Mouse (Mus musculus) ovary, adult 18-20 months (tissue): ENCODE measurements around the gene Zfp82.
"Not testable (repeated sequence)": the region's sequence is repeated elsewhere in the genome, so short reads cannot be mapped to it uniquely, and the experiment has no call there.

Source experiments
- DNase-seq: peaks from one replicate; pipeline ENCODE4 v3.0.0; 2022; ENCODE audit warnings: low spot score, mixed read lengths

Gene Zfp82

DNA sequence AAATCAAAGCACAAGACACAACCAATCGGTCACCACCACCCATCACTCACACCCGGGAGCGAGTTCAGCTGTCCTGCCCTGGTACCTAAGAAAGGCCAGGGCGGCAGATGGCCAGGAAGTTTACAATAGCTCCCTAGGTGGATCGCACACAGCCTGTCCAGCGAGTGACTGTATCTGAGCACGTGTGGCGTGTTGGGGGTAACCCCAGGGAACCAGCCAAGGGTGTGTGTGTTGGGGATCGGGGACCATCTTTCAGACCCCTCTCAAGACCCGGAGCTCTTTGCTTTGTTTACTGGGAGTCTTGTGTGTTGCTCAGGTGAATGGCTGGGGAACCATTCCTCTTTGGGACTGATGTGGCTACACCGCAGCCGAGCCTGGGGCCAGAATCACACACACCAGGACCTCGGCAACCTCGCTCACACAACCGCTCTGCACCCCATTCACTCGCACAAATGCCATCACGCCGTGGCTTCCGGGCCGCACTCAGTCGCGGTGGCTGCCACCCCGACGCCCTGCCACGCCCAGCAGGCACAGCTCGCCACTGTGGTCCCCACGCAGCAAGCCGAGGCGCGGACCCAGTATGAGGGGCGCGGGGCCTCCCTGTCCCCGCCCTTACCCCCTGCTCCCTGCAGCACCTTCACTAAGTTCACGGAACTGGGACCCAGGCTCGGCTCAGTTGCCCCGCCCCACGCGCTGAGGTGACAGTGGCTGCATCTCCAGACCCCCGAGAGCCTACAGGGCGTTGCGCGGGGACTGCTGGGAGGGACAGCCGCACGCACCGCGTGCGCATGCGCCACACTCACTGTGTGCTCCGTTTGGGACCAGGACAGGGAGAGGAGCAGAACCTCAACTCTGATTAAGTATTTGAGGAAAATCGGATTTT is at the start of gene Zfp82:
Gene Zfp82, minus strand, starts transcription at position 755 of the 883 bp plus-strand sequence.
- DNase-seq: peak; percentile 72

- no peak for DNase-seq
Measured at GRCm38 (mm10) chr7:30122188-30122530, 49.5 kb upstream of the Zfp82 start.

- peak; percentile 81 for DNase-seq
Measured at GRCm38 (mm10) chr7:30121308-30122187, 48.8 kb upstream of the Zfp82 start, which contains the start of gene Zfp382. Gene Zfp382, plus strand, starts transcription at chr7:30121942.

GRCm38 (mm10) chr7:30117935-30118334 is 45.2 kb upstream of the Zfp82 start:
- DNase-seq: not testable (repeated sequence)

- DNase-seq: no peak
Measured at GRCm38 (mm10) chr7:30116076-30116475, 43.4 kb upstream of the Zfp82 start.

DNA sequence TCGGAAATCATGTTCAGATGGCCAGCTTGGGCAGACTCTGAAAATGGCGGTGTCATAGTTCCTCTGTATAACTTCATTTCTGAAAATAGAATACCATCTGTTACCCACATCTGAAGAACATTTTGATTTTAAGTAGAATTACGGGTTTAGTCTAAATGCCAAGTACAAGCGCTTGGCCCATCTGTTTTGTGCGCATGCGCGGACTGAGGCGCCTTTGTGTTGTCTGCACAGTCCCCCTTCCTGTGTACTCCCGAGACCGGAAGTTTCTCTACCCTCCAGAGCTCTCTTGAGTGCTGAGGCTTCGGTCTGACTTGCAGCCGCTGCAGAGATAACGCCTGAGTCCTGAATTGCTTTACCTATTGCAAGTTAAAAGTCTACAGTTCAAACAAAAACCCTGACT is 26.6 kb upstream of the Zfp82 start:
- no peak for DNase-seq

DNA sequence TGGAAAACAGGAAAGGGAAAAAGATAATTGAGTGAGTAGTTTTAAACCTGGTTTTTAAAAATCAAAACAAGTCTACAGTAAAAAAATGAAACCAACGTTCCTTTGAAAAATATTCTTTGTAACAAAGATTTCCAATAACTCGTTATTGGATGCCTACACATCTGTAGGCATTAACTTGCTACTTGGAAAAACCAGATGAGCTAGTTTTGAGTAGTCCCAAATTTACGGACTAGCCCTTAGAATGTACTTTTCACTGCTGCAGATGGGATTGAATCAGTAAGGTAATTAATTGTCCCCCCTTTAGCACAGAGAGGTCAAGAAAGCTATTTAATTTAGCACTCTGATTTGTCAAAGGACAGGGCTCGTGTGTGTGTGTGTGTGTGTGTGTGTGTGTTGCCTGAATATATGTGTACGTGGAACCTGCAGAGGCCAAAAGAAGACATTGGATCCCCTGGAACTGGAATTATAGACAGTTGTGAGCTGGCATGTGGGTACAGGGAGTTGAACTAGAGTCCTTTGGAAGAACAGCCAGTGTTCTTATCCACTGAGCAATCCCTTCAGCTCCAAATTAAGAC is 22.9 kb upstream of the Zfp82 start:
- no peak for DNase-seq

GRCm38 (mm10) chr7:30094646-30095429 is 22.1 kb upstream of the Zfp82 start, which contains the start of gene Zfp260:
Gene Zfp260, plus strand, starts transcription at chr7:30094777.
- peak; percentile 83 for DNase-seq

- no peak for DNase-seq
Measured at GRCm38 (mm10) chr7:30093918-30094415, 21.3 kb upstream of the Zfp82 start.

DNA sequence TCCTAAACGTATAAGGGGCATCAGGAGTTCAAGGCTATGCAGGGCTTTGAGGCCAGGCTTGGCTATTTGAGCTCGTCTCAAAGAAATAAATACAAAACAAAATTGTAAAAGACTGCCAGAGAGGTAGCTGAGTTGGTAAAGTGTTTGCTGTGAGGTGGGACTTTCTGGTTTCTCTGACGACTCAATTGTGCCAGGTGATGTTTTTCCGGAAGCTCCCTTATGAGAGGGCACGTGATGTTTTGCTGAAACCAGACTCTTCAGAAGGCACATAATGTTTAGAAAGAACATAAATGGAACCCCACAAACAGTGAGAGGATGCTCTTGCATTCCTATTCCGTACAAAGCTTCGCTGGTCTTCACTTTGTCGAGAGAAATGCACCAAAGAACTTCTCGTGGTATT is 20.0 kb upstream of the Zfp82 start:
- DNase-seq: no peak

DNA sequence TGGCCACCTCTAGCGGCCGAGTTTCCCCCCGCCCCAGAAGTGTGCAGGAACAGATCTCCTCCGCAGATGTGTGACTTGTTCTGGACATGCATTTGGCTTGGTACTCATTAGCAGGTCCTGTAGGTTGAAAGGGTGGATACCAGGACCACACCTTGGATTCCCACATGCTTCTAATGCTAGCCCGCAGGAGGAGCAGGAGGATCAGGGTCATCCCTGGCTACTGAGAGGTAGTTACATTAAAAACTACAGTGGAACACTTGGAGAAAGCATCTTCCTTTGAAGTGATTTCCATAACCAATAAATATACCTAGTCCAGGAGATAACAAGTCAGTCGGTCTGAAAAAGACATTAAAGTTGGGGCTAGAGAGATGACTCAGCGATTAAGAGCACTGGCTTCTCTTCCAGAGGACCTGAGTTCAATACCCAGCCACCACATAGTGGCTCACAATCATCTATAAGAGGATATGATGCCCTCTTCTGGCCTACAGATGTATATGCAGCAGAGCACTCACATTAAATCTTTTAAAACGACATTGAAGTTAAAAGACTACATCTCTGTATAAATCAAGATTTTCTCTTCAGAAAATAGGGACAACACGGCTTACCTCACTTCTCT is 18.4 kb upstream of the Zfp82 start:
- DNase-seq: no peak

- DNase-seq: peak; percentile 96
Measured at GRCm38 (mm10) chr7:30090092-30090969, 17.6 kb upstream of the Zfp82 start, which contains the start of the genes Gm26920 and Zfp566. Gene Gm26920, minus strand, starts transcription at chr7:30090410. Gene Zfp566, minus strand, starts transcription at chr7:30090527.

DNA sequence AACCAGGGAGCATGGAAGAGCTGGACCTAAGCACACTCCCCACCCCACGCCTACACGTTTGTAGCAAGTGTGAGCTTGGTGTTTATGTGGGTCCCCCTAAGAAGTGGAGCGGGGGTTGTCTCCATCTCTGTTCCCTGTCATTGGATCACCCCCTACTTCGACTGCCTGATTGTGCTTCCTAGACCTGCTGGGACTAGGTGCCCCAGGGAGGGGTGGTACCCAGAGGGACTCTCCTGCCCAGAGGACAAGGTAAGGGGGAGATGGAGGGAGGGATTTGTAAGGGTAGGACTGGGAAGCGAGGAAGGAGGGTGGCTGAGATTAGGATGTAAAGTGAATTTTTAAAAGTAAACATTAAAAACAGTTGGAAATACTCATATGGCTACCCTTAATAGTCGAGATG is 16.7 kb upstream of the Zfp82 start:
- DNase-seq: no peak

DNA sequence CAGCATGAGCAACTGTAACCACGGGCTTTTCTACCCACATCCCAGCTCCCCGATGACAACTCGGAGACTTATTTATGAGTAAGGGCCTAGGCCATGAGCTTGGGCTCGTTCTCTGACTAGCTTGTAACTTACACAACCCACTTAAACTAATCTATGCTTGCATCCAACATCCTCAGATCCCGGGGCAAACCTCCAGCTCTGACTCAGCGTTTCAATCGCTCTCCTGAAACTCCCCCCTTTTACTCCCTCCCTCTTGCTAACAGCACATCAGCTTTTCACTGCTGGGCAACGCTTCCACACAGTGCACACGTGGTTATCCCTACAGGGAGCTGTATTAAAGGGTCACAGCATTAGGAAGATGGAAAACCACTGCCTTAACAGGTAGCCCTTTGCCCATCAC is 13.8 kb upstream of the Zfp82 start:
- no peak for DNase-seq

- DNase-seq: no peak
Measured at GRCm38 (mm10) chr7:30064622-30065021, 8.1 kb downstream of the Zfp82 start.

GRCm38 (mm10) chr7:30062478-30062877 is 10.2 kb downstream of the Zfp82 start:
- no peak for DNase-seq

DNA sequence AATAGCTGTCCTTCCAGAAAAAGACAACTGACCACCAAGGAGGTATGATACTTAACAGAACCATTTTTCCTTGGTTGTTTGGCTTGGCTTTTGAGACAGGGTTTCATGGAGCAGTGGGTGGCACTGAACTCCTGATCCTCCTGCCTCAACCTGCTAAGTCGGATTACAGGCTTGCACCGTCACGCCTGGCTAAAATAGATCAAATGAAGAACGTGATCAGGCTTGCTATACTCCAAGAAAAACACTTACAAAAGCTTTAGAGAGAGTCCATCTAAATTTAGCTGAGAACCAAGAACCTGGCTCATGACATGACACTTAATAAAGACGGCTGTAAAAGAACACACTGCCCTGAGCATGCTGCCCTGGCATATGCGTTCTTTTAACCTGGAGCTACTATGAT is 12.4 kb downstream of the Zfp82 start:
- DNase-seq: no peak

GRCm38 (mm10) chr7:30053591-30053990 is 19.1 kb downstream of the Zfp82 start:
- no peak for DNase-seq

- peak; percentile 76 for DNase-seq
Measured at GRCm38 (mm10) chr7:30050882-30051548, 21.7 kb downstream of the Zfp82 start, which contains the start of gene Zfp14. Gene Zfp14, minus strand, starts transcription at chr7:30051380.
